Mouse (Mus musculus) myocyte (in vitro differentiated cells): ENCODE data around the gene Schip1. TPM values are rescaled to one million over a fixed set of nuclear protein-coding genes. Genes with fewer than 3 reads are reported as not detected.

Experiments used
- H3K27me3 ChIP-seq: one replicate; pipeline ENCODE4 v1.6.1; 2011; ENCODE audit not compliant: control insufficient read depth, insufficient read depth, insufficient read length
- H3K36me3 ChIP-seq: one replicate; pipeline ENCODE4 v1.6.1; 2011; ENCODE audit not compliant: control insufficient read depth, insufficient read depth
- H3K4me2 ChIP-seq: one replicate; pipeline ENCODE4 v1.6.1; 2011; ENCODE audit warnings: low read depth, control low read depth
- H3K4me3 ChIP-seq: one replicate; pipeline ENCODE4 v1.5.1; 2011; ENCODE audit warnings: mild to moderate bottlenecking, control low read depth, moderate library complexity
- H3K79me2 ChIP-seq: one replicate; pipeline ENCODE4 v1.6.1; 2011; ENCODE audit not compliant: control insufficient read depth, insufficient read depth
- H3ac ChIP-seq: one replicate; pipeline ENCODE4 v1.6.1; 2011; ENCODE audit not compliant: control insufficient read depth, insufficient read length
- CEBPB ChIP-seq: IDR thresholded peaks from 2 replicates; pipeline ENCODE4 v1.6.1; 2011; ENCODE audit warnings: mild to moderate bottlenecking, moderate library complexity; ENCODE audit not compliant: poor library complexity, insufficient read depth, severe bottlenecking
- E2F4 ChIP-seq: IDR thresholded peaks from one replicate; pipeline ENCODE4 v1.6.1; 2011; ENCODE audit warnings: mild to moderate bottlenecking, control low read depth, moderate library complexity; ENCODE audit not compliant: insufficient read depth
- MAX ChIP-seq: IDR thresholded peaks from one replicate; pipeline ENCODE4 v1.6.1; 2011; ENCODE audit warnings: low read depth, mild to moderate bottlenecking, control low read depth
- MYOD1 ChIP-seq, 3 experiments: IDR thresholded peaks; one replicate each; pipeline ENCODE4 v1.6.1; 2011; ENCODE audit warnings: control low read depth in 2 of 3, low read depth in 2 of 3, mild to moderate bottlenecking in 2 of 3, moderate library complexity in 1 of 3; ENCODE audit not compliant: insufficient read length in 2 of 3, control insufficient read depth in 1 of 3
- MYOG ChIP-seq, 3 experiments: IDR thresholded peaks; one replicate each; pipeline ENCODE4 v1.6.1; 2011; ENCODE audit warnings: control low read depth in 2 of 3, low read depth in 2 of 3, mild to moderate bottlenecking in 2 of 3; ENCODE audit not compliant: insufficient read length in 2 of 3, control insufficient read depth in 1 of 3, insufficient read depth in 1 of 3
- POLR2A ChIP-seq: IDR thresholded peaks from one replicate; pipeline ENCODE4 v1.6.1; 2011; ENCODE audit warnings: low read depth, mild to moderate bottlenecking, control low read depth, moderate library complexity; ENCODE audit not compliant: insufficient read length
- POLR2AphosphoS2 ChIP-seq: IDR thresholded peaks from one replicate; pipeline ENCODE4 v1.6.1; 2011; ENCODE audit warnings: low read depth, control low read depth; ENCODE audit not compliant: insufficient read length
- REST ChIP-seq: IDR thresholded peaks from one replicate; pipeline ENCODE4 v1.6.1; 2011; ENCODE audit warnings: mild to moderate bottlenecking, control low read depth, moderate library complexity; ENCODE audit not compliant: insufficient read depth, insufficient read length
- SRF ChIP-seq: IDR thresholded peaks from one replicate; pipeline ENCODE4 v1.6.1; 2011; ENCODE audit warnings: low read depth; ENCODE audit not compliant: control insufficient read depth, insufficient read length
- TCF12 ChIP-seq: IDR thresholded peaks from one replicate; pipeline ENCODE4 v1.6.1; 2011; ENCODE audit warnings: mild to moderate bottlenecking, control low read depth; ENCODE audit not compliant: poor library complexity, insufficient read depth, severe bottlenecking
- TCF3 ChIP-seq: IDR thresholded peaks from one replicate; pipeline ENCODE4 v1.6.1; 2011; ENCODE audit warnings: low read depth, control low read depth; ENCODE audit not compliant: insufficient read length
- USF1 ChIP-seq: IDR thresholded peaks from one replicate; pipeline ENCODE4 v1.6.1; 2011; ENCODE audit warnings: low read depth, mild to moderate bottlenecking, control low read depth, moderate library complexity
- polyA plus RNA-seq: library from polyadenylated mRNA; unstranded; fragments of >200 nt; fragmentation: generic; extraction: Trizol; gene quantifications from one replicate; pipeline ENCODE4 v1.2.1, GENCODE M21; 2012; ENCODE audit warnings: missing spikeins

Gene Schip1
- polyA plus RNA-seq, 1 experiment = 23.3 TPM

DNA sequence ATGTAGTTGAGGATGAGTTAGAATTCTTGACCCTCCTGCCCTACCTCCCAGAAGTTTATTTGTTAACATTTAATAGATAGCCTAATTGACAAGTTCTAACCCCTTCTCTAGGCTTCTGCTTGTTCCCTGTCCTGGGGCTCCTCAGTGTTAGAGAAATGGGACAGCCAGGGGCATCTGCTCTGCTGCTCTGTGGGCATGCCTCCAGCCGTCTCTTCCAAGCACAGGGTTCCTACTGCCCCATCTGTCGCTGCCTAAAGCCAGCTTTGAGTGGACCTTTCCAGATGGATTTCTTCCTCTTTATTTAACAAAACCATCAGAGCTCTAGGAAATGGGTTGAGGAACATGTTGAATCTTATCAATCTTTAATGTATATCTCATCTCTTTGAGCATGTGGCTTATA is 357.2 kb downstream of the Schip1 start:
- H3K27me3 ChIP-seq = peaks cover 14% of the 10 kb centered on the region
- H3K79me2 ChIP-seq = no peaks in the 10 kb centered on the region
- TF ChIP-seq TCF12 = no peak
- TF ChIP-seq REST = no peak
- no peaks in the 10 kb centered on the region for H3K36me3 ChIP-seq
- H3ac ChIP-seq = no peak overlapping the region
- no peak overlapping the region for H3K4me2 ChIP-seq
- H3K4me3 ChIP-seq = no peak overlapping the region

DNA sequence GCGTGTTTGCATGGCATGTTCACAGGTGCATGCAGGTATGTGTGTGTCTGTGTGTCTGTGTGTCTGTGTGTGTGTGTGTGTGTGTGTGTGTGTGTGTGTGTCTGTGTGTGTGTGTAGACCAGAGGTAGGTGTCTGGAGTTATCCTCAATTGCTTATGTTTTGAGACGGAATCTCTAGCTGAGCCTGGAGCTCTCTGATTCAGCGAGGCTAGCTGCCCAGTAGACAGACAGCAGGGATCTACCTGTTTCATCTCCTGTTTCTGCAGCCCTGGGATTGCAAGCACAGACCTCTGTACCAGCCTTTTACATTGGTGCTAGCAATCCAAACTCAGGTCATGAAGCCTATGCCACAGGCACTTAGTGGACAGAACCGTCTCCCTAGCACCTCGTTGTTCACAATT is 363.5 kb downstream of the Schip1 start:
- peaks cover 29% of the 10 kb centered on the region for H3K27me3 ChIP-seq
- TF ChIP-seq TCF12 (no peak), MYOD1 (IDR thresholded peaks at IDR 0.05; ENCODE audit: control insufficient read depth in 1 of 3, insufficient read length in 2 of 3, low read depth in 2 of 3) (no peak), POLR2AphosphoS2 (no peak), MAX (no peak), TCF3 (no peak), MYOG (IDR thresholded peaks at IDR 0.05; ENCODE audit: control insufficient read depth in 1 of 3, insufficient read depth in 1 of 3, insufficient read length in 2 of 3, low read depth in 2 of 3) (no peak)

DNA sequence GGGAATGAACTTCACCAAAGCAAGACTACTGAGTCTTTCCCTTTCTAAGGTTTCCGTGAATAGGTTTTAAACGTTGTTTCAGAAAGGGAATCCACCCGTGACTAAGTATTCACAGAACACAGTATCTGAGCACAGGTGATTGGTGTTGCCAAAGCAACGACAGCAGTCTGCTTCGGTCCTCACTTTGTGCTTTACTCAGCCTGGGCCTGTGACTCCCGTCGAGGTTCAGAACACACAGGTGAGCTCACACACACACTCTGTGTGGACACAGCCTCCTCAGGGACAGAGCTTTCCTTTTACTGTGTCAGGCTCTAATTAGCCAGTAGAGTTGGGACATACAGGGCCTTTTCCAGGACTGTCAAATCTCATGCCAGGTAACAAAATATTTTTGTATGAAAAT is 369.8 kb downstream of the Schip1 start:
- no peak for TF ChIP-seq POLR2AphosphoS2
- no peak for TF ChIP-seq CEBPB
- no peak for TF ChIP-seq MYOG (IDR thresholded peaks at IDR 0.05; ENCODE audit: control insufficient read depth in 1 of 3, insufficient read depth in 1 of 3, insufficient read length in 2 of 3, low read depth in 2 of 3)
- no peak for TF ChIP-seq TCF12
- TF ChIP-seq TCF3 = no peak
- no peak for TF ChIP-seq MYOD1 (IDR thresholded peaks at IDR 0.05; ENCODE audit: control insufficient read depth in 1 of 3, insufficient read length in 2 of 3, low read depth in 2 of 3)
- TF ChIP-seq USF1 = no peak
- H3K4me3 ChIP-seq = no peak overlapping the region
- no peaks in the 10 kb centered on the region for H3K79me2 ChIP-seq
- no peak overlapping the region for H3K4me2 ChIP-seq
- H3K27me3 ChIP-seq = peaks cover 13% of the 10 kb centered on the region
- H3K36me3 ChIP-seq = no peaks in the 10 kb centered on the region
- no peak overlapping the region for H3ac ChIP-seq

More for the DNA sequence above, 363.5 kb downstream of the Schip1 start:
- no peaks in the 10 kb centered on the region for H3K36me3 ChIP-seq
- H3K4me3 ChIP-seq = no peak overlapping the region
- H3K4me2 ChIP-seq = no peak overlapping the region
- no peaks in the 10 kb centered on the region for H3K79me2 ChIP-seq
- no peak overlapping the region for H3ac ChIP-seq

DNA sequence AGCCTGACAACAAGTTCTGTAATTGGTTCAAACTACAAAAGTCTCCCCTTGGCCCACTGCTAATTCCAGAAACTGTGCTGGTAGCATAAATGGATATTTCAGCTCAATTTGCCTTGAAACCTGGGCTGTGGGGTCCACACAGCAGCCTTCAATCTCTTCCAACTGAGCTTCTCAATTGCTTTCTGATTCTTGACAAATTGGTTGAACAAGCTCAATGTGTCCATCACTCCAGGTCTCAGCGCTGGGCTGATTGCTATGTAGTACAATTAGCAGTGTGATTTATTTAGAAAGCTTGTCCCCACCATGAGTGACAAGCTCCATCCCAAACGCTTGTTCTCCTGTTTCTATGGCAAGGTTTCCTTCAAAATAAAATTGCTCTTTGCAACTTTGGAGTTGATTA is 370.3 kb downstream of the Schip1 start:
- H3K27me3 ChIP-seq = peaks cover 9% of the 10 kb centered on the region
- H3K4me2 ChIP-seq = no peak overlapping the region
- H3K79me2 ChIP-seq = no peaks in the 10 kb centered on the region
- TF ChIP-seq MYOD1 (IDR thresholded peaks at IDR 0.05; ENCODE audit: control insufficient read depth in 1 of 3, insufficient read length in 2 of 3, low read depth in 2 of 3) = no peak
- no peak for TF ChIP-seq CEBPB
- TF ChIP-seq POLR2A = no peak
- no peak for TF ChIP-seq MYOG (IDR thresholded peaks at IDR 0.05; ENCODE audit: control insufficient read depth in 1 of 3, insufficient read depth in 1 of 3, insufficient read length in 2 of 3, low read depth in 2 of 3)
- no peak for TF ChIP-seq SRF
- no peak for TF ChIP-seq REST
- TF ChIP-seq MAX = no peak
- TF ChIP-seq TCF12 = no peak
- no peak for TF ChIP-seq USF1
- TF ChIP-seq TCF3 = no peak
- no peak for TF ChIP-seq E2F4
- no peak overlapping the region for H3K4me3 ChIP-seq
- no peak overlapping the region for H3ac ChIP-seq
- no peaks in the 10 kb centered on the region for H3K36me3 ChIP-seq

DNA sequence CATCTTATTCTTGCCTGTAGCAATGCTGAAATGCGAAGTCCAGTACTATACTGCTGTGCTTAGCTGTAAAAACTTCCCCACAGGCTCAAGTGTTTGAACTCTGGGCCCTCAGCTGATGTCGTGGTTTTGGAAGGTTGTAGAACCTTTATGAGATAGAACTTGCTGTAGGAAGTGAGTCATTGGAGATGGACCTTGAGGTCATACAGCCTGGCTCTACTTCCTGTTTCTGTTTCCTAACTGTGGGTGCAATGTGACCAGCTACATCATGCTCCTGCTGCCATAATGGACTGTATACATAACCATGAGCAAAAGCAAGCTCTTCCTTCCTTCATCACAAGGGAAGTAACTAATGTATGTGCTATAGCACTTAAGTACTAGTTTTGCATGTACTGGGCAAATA is 383.9 kb downstream of the Schip1 start:
- Histone ChIP-seq H3ac (no peak overlapping the region), H3K27me3 (peaks cover 4% of the 10 kb centered on the region)

DNA sequence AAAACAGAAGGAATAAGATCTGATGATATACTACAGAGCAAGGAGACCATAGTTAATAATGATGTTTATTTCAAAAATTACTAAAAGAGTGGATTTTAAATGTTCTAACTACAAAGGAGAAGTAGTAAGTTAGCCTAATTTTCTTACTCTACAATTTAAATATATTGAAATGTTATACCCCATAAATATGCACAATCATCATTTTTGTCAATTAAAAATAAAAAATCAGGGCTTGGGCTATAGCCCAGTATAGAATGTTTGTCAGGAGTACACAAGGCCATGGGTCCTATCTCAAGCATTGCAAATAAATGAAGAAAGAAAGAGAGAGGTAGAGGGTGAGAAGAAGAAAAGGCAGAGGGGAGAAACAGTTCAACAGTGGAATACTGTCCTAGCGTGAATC is 387.0 kb downstream of the Schip1 start:
- H3ac ChIP-seq = no peak overlapping the region
- H3K4me2 ChIP-seq = no peak overlapping the region
- TF ChIP-seq MYOD1 (IDR thresholded peaks at IDR 0.05; ENCODE audit: control insufficient read depth in 1 of 3, insufficient read length in 2 of 3, low read depth in 2 of 3) (no peak), TCF3 (no peak), CEBPB (no peak), MAX (no peak), SRF (no peak), TCF12 (no peak), E2F4 (no peak), REST (no peak), MYOG (IDR thresholded peaks at IDR 0.05; ENCODE audit: control insufficient read depth in 1 of 3, insufficient read depth in 1 of 3, insufficient read length in 2 of 3, low read depth in 2 of 3) (no peak), POLR2AphosphoS2 (no peak), USF1 (no peak), POLR2A (no peak)
- no peaks in the 10 kb centered on the region for H3K36me3 ChIP-seq
- no peaks in the 10 kb centered on the region for H3K79me2 ChIP-seq
- no peak overlapping the region for H3K4me3 ChIP-seq
- no peaks in the 10 kb centered on the region for H3K27me3 ChIP-seq

More for the DNA sequence above, 383.9 kb downstream of the Schip1 start:
- Histone ChIP-seq H3K4me3 (no peak overlapping the region), H3K79me2 (no peaks in the 10 kb centered on the region), H3K36me3 (no peaks in the 10 kb centered on the region), H3K4me2 (no peak overlapping the region)
- TF ChIP-seq TCF3 (no peak), POLR2AphosphoS2 (no peak)
